Mouse (Mus musculus): Measurements from ENCODE around the gene Scn2a. TPM values are rescaled to one million over a fixed set of nuclear protein-coding genes. Genes with fewer than 3 reads are reported as not detected.
"Not testable (repeated sequence)": the region's sequence is repeated elsewhere in the genome, so short reads cannot be mapped to it uniquely, and the experiment has no call there.

Scn2a gene
- total RNA-seq, 4 experiments from 2014 or later: 0.33 to 0.60 (median 0.47) TPM

- no peak for DNase-seq (ENCODE audit: low spot score)
Measured at GRCm38 (mm10) chr2:65695061-65695460, 74.5 kb downstream of the Scn2a start.

- DNase-seq (ENCODE audit: low spot score): no peak
Measured at GRCm38 (mm10) chr2:65700246-65700645, 79.7 kb downstream of the Scn2a start.

- DNase-seq (ENCODE audit: low spot score): no peak
Measured at GRCm38 (mm10) chr2:65701175-65701574, 80.6 kb downstream of the Scn2a start.

DNA sequence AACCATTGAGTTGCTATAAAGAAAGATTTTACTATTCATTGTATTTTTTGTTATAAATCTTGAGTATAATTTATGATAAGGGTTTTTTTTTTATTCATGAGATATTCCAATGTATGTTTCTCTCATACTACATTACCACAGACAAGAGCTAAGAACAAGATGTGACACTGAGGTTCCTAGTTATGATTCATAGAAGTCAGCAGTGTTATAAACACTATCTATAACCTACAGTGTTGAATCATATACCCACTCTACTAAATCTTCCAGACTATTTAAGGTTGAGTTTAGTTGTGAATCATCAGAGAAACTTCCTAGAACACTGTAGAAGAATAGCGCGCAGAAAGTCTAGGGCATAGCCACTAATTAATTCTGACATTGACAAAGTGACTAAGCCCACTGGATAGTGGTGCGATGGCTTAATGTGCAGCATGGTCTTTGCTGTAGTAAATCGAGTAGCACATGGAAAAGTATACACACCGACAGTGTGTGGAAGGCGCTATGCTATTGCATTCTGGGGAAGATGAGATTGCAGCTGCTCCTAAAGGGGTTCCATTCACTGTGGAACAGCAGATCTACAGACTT, 101.7 kb downstream of the Scn2a start:
- no peak for DNase-seq (ENCODE audit: low spot score)

GRCm38 (mm10) chr2:65745400-65745799, 124.8 kb downstream of the Scn2a start:
- no peak for DNase-seq (ENCODE audit: low spot score)

DNA sequence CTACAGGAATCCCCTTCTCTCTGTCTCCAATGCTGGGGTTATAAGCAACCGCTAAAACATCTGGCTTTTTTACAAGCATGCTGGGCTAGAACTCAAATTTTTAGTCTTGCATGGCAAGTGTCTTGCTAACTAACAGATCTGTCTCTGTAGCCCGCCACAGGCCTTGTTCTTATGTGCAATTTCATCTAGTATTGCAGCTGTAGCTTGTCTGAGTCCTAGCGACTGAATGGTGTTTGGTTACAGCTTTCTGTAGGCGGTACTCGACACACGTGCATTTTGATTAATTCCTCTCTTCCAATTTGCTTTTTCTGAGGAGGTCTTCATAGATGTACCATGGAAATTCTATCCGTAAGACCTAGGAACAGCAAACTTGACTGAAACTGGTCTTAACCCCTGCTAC, 161.9 kb downstream of the Scn2a start:
- DNase-seq (ENCODE audit: low spot score): no peak

DNA sequence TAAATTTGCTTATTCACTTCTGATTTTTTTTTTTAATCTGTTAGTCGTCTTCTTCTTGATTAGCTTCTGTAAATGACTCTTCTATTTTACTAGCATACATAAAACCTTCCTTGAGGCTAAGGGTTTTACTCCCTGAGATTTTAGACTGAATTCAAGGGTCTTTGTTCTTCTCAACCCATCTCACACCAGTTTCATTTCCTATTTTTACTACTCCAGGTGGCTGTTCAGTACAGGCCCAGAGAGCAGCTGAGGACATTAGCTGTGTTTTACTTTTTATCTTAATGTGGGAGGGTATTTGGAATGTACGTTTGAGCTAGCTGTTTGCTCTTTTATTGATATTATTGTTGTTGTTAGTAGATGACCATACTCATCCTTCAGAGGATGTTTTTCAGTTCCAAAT, 162.8 kb downstream of the Scn2a start:
- DNase-seq (ENCODE audit: low spot score): no peak

GRCm38 (mm10) chr2:65792516-65792915, 171.9 kb downstream of the Scn2a start:
- peak; percentile 16 for DNase-seq (ENCODE audit: low spot score)

DNA sequence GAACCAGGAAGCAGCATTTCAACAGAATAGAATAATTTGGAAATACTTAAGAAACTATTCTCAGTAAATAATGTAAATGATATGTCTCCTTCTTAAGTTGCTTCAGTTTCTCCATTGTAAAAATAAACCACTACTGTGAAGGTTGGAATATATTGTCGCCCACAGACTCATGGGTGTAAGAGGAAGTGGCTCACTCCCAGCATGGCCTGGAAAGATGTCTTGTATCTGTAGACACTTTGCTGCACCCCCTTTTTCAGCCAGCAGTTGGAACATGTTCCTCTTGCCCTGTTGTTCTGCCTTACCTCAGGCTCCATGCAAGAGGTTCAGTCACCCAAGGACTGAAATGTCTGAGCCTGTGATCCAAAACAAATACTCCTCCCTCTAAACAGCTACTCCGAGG, 173.0 kb downstream of the Scn2a start:
- DNase-seq (ENCODE audit: low spot score): no peak

DNA sequence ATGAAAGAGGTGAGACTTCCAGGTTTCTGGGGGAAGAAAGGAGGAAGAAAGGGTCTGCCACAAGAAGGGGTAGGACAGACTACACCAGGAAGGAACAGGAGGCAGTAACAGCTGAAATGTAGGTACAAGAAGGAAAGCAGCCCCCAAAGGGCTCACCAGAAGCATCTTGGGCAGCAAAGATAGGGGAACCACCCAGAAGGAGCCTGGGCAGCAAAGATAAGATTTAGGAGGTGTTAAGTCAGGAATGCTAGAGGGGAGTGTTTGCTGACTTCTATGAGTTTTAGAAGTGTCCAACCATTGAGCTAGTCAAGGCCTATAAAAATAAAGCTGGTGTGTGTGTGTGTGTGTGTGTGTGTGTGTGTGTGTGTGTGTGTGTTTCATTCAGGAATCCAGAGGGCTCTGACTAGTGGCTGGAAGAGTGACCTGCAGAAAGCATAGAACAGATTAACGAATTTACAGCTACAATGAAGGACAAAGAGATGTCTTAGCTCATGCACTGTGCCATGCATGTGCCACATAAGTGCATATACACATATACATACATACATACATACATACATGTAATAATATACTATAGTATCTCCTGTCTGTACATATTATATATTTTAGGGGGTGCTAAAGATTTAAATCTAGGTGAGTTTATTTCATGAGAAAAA, 180.6 kb downstream of the Scn2a start:
- no peak for DNase-seq (ENCODE audit: low spot score)

DNA sequence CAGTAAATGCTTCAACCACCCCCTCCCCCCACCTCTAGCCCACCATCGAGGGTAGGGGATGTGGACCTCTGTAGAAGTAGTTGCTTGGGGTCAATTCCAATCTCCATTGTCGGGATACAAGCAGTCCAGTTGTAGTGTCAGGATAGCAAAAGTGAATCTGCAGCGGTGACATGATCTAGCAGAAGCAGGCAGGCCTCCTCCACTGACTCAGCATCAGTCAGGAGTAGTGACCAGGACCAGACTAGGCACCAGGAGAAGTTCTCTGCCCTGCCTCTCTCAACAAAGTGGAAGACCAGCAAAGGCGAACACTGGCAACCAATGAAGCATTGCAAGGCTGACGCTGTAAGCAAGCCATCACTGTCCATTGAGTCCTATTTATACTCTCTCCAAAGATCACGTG, 186.0 kb downstream of the Scn2a start:
- DNase-seq (ENCODE audit: low spot score): no peak

DNA sequence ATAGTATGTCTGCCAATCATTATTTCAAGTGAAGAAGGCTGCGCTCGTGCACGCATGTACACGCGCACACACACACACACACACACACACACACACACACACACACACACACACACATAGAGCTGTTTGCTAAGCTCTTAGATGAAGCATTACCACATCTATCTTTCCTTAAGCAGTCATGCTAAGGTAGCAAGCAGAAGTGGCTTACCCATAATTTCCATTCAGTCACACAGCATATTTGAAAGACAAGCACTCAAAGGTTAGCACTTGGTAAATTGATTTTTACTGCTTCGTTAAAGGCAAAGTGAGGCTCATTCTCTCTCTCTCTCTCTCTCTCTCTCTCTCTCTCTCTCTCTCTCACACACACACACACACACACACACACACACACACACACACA, 190.6 kb downstream of the Scn2a start:
- DNase-seq (ENCODE audit: low spot score): not testable (repeated sequence)

Other genes starting within 250 kb of the Scn2a start
- gene Scn3a, start 53.1 kb upstream of the Scn2a start, total RNA-seq (2022): 1 to 10 TPM in 1 of 4 experiments, under 1 TPM in 3; 0.50 to 1.5 (median 0.73) TPM
- gene Csrnp3, start 225.0 kb downstream of the Scn2a start, total RNA-seq (2022): under 1 TPM; 0.32 to 0.87 (median 0.63) TPM